Mouse (Mus musculus): ENCODE data around the gene Npy1r. TPM values are rescaled to one million over a fixed set of nuclear protein-coding genes. Genes with fewer than 3 reads are reported as not detected.

Gene Npy1r
- not detected for polyA plus RNA-seq (2017; shearing (Covaris generic))

GRCm38 (mm10) chr8:66696970-66697843, at the start of gene Npy1r:
Gene Npy1r (plus strand): TSS chr8:66697192.

DNA sequence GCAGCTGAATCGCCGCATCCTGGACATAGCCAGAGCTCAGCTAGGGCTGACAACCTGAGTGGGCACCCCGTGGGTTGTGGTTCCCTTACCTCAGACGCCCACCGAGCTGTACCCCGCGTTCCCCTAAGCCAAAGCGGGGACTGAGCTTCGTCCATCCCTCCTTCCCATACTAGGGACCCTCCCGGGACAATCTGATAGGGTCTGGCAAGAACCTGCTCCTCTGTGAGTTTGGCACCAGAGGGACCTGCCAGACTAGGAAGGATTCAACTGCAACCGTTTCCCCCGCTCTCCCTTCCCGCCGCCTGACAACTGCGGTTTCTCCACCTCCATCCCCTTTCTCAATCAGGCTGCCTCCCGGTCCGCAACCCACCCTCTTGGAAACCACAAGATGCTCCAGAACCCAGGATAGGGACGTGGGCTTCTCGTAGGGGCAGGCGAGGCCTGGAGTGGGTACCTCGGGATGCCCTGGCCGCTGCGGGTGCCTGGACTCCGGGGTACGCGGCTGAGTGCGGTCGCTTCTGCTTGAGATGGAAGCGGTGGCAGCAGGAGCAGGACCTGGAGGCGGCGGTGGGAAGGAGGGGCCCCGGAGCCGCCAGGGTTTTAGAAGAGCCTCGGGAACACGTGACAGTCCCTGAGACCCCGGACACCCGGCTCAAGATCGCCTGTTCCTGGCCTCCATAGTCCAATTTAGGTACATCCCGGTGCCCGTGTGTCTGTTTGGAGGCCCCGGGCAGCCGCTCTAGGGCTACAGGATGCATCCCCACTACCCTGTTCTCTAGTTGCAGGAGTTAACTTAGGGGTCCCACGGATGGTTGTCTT, 9.3 kb upstream of the Npy1r start, which contains the start of gene Npy5r:
Gene Npy5r, minus strand, starts transcription at position 618 of the 819 bp plus-strand sequence.

Other genes starting within 250 kb of the Npy1r start
- 10.6 TPM for gene Tma16, start 210.7 kb upstream of the Npy1r start, polyA plus RNA-seq (2017; shearing (Covaris generic))
- gene Tktl2, start 185.4 kb upstream of the Npy1r start, polyA plus RNA-seq (2017; shearing (Covaris generic)) = not detected
- gene Npy5r, start 9.1 kb upstream of the Npy1r start, polyA plus RNA-seq (2017; shearing (Covaris generic)) = 0.21 TPM
- gene Naf1, start 163.0 kb downstream of the Npy1r start, polyA plus RNA-seq (2017; shearing (Covaris generic)) = 2.6 TPM